Mouse (Mus musculus): ENCODE data around the gene Hmx3.

Hmx3 gene

GRCm38 (mm10) chr7:131556541-131557271, 14.0 kb downstream of the Hmx3 start:
- peak; percentile 91 for DNase-seq

GRCm38 (mm10) chr7:131557751-131558150, 15.1 kb downstream of the Hmx3 start:
- no peak for DNase-seq

GRCm38 (mm10) chr7:131559986-131560696, 17.5 kb downstream of the Hmx3 start, which contains the start of gene Bub3:
TSS of gene Bub3 (plus strand) at chr7:131560222.
- DNase-seq: peak; percentile 100

- no peak for DNase-seq
Observed at GRCm38 (mm10) chr7:131560697-131561042, 18.0 kb downstream of the Hmx3 start.

GRCm38 (mm10) chr7:131575246-131575645, 32.6 kb downstream of the Hmx3 start:
- no peak for DNase-seq

GRCm38 (mm10) chr7:131582178-131582577, 39.5 kb downstream of the Hmx3 start:
- DNase-seq: no peak

- DNase-seq: no peak
Observed at GRCm38 (mm10) chr7:131585551-131585950, 42.9 kb downstream of the Hmx3 start.

Data from heart, adult 11 months (tissue).